Mouse (Mus musculus): ENCODE results near the gene Grik1. TPM values are rescaled to one million over a fixed set of nuclear protein-coding genes. Genes with fewer than 3 reads are reported as not detected.

The Grik1 gene
- polyA plus RNA-seq, 1 experiment from 2014 or later: 13.5 TPM

- H3K27ac ChIP-seq (replicated peaks): no peak overlapping the region
- no peaks in the 10 kb centered on the region for H3K4me1 ChIP-seq
- H3K9me3 ChIP-seq: no peaks in the 10 kb centered on the region
- no peaks in the 10 kb centered on the region for H3K36me3 ChIP-seq
- H3K4me3 ChIP-seq: no peak overlapping the region
- no peak for ATAC-seq (replicated peaks)
- no peak overlapping the region for H3K9ac ChIP-seq (replicated peaks)
- WGBS: 56% methylated on average over 11 of the region's 11 CpGs
- H3K4me2 ChIP-seq (replicated peaks): no peak overlapping the region
- H3K27me3 ChIP-seq: no peaks in the 10 kb centered on the region
Measured at GRCm38 (mm10) chr16:88038503-88039091, 251.5 kb downstream of the Grik1 start.

- peaks cover 9% of the 10 kb centered on the region for H3K4me1 ChIP-seq
- H3K36me3 ChIP-seq: no peaks in the 10 kb centered on the region
- WGBS: 7% methylated on average over 2 of the region's 2 CpGs
- H3K27ac ChIP-seq (replicated peaks): no peak overlapping the region
- no peaks in the 10 kb centered on the region for H3K9me3 ChIP-seq
- no peaks in the 10 kb centered on the region for H3K27me3 ChIP-seq
- no peak overlapping the region for H3K4me3 ChIP-seq
- H3K4me2 ChIP-seq (replicated peaks): no peak overlapping the region
- H3K9ac ChIP-seq (replicated peaks): no peak overlapping the region
- ATAC-seq (replicated peaks): peak; percentile 74; the same call in 1 of the 2 replicates
Measured at GRCm38 (mm10) chr16:87988805-87989204, 301.3 kb downstream of the Grik1 start.

- Histone ChIP-seq H3K4me3 (no peak overlapping the region), H3K4me1 (peaks cover 9% of the 10 kb centered on the region), H3K36me3 (no peaks in the 10 kb centered on the region), H3K27ac (replicated peaks) (peak overlapping the region; percentile 34; the same call in 1 of the 2 replicates), H3K9me3 (no peaks in the 10 kb centered on the region), H3K4me2 (replicated peaks) (no peak overlapping the region), H3K27me3 (no peaks in the 10 kb centered on the region), H3K9ac (replicated peaks) (no peak overlapping the region)
- peak; percentile 80 for ATAC-seq (replicated peaks)
Measured at GRCm38 (mm10) chr16:87984201-87984870, 305.7 kb downstream of the Grik1 start.

GRCm38 (mm10) chr16:87974076-87974443 lies 316.0 kb downstream of the Grik1 start:
- no peaks in the 10 kb centered on the region for H3K9me3 ChIP-seq
- peaks cover 18% of the 10 kb centered on the region for H3K4me1 ChIP-seq
- no peaks in the 10 kb centered on the region for H3K36me3 ChIP-seq
- H3K4me3 ChIP-seq: no peak overlapping the region
- peak overlapping the region; percentile 48; the same call in 1 of the 2 replicates for H3K27ac ChIP-seq (replicated peaks)
- 14% methylated on average over 3 of the region's 3 CpGs for WGBS
- H3K27me3 ChIP-seq: no peaks in the 10 kb centered on the region
- no peak overlapping the region for H3K9ac ChIP-seq (replicated peaks)
- H3K4me2 ChIP-seq (replicated peaks): no peak overlapping the region
- no peak; the same call in 1 of the 2 replicates for ATAC-seq (replicated peaks)

- Histone ChIP-seq H3K27ac (replicated peaks) (peak overlapping the region; percentile 48), H3K4me2 (replicated peaks) (no peak overlapping the region), H3K4me1 (peaks cover 18% of the 10 kb centered on the region), H3K9ac (replicated peaks) (no peak overlapping the region), H3K4me3 (no peak overlapping the region), H3K27me3 (no peaks in the 10 kb centered on the region), H3K36me3 (no peaks in the 10 kb centered on the region), H3K9me3 (no peaks in the 10 kb centered on the region)
- ATAC-seq (replicated peaks): peak; percentile 85
- 14% methylated on average over 2 of the region's 2 CpGs for WGBS
Measured at GRCm38 (mm10) chr16:87973394-87974075, 316.5 kb downstream of the Grik1 start.

DNA sequence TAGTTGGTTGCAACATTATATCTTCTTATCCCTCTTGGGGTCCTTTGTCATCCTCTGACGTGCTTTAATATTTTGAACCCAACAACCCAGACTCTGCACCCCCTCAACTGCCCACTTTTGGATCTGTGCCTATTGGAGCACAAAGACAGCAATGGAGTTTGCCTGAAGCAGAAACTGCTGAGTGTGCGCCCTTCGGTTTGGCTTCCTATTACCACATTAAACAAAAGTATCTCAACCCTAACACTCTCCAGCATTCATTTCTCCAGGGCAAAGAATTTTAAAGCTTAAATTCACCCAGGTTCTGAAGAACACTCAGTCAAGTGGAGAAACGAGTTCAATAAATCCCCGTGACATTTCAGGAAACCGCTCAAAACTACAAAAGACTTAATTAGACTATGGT lies 318.2 kb downstream of the Grik1 start:
- Histone ChIP-seq H3K9ac (replicated peaks) (no peak overlapping the region), H3K27ac (replicated peaks) (no peak overlapping the region), H3K9me3 (no peaks in the 10 kb centered on the region), H3K4me2 (replicated peaks) (no peak overlapping the region), H3K36me3 (no peaks in the 10 kb centered on the region), H3K4me3 (no peak overlapping the region), H3K4me1 (peaks cover 18% of the 10 kb centered on the region), H3K27me3 (no peaks in the 10 kb centered on the region)
- 0 out of 2 replicates have a peak, but pooled peaks have one; percentile 7 for ATAC-seq (replicated peaks)
- WGBS: 46% methylated on average over 6 of the region's 6 CpGs

DNA sequence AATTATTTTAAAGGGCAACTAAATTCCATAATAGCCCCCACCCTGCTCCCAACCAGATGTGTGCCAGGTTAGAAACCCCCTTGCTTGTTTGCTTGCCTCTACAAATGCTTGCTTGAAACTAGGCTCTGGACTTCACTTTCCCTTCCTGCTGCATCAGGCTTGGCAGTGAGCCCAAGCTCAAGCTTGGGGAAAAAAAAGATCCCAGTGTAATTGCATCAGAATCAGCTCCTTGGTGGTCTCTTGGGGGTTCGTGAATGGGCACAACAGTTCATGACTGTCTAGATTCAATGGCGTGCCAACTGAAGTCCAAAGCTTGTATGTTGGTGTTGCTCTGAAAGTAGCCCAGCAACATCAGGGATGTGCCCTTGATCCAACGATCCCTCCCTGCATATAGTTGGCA lies 320.1 kb downstream of the Grik1 start:
- Histone ChIP-seq H3K4me1 (peaks cover 18% of the 10 kb centered on the region), H3K4me3 (no peak overlapping the region), H3K9ac (replicated peaks) (no peak overlapping the region), H3K27me3 (no peaks in the 10 kb centered on the region), H3K27ac (replicated peaks) (no peak overlapping the region), H3K4me2 (replicated peaks) (no peak overlapping the region), H3K9me3 (no peaks in the 10 kb centered on the region), H3K36me3 (no peaks in the 10 kb centered on the region)
- ATAC-seq (replicated peaks): no peak
- 37% methylated on average over 3 of the region's 3 CpGs for WGBS

DNA sequence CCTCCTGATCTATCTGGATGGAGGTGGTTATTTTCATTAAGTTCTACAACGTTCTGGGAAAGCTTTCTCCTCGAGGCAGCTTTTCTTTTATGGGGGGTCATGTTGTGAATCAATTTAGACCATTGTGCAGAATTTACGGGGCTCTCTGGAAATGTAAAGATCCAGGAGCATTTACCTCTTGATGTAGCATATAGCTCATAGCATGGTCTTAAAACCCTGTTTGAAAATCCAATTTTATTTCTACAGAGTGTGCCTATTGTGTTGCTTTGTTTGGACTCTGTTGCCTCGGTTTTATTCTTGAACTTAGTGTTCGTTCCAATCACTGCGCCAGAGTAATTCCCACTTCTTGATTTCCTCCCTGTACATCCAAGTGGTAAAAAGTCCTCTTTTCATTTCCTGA lies 328.6 kb downstream of the Grik1 start:
- Histone ChIP-seq H3K27ac (replicated peaks) (no peak overlapping the region), H3K36me3 (no peaks in the 10 kb centered on the region), H3K27me3 (no peaks in the 10 kb centered on the region), H3K9ac (replicated peaks) (no peak overlapping the region), H3K4me3 (no peak overlapping the region), H3K4me2 (replicated peaks) (no peak overlapping the region), H3K9me3 (no peaks in the 10 kb centered on the region), H3K4me1 (no peaks in the 10 kb centered on the region)
- 69% methylated on average over 6 of the region's 6 CpGs for WGBS
- no peak for ATAC-seq (replicated peaks)

- Histone ChIP-seq H3K4me3 (no peak overlapping the region), H3K27ac (replicated peaks) (no peak overlapping the region), H3K27me3 (no peaks in the 10 kb centered on the region), H3K36me3 (no peaks in the 10 kb centered on the region), H3K9ac (replicated peaks) (no peak overlapping the region), H3K4me1 (no peaks in the 10 kb centered on the region), H3K4me2 (replicated peaks) (no peak overlapping the region), H3K9me3 (no peaks in the 10 kb centered on the region)
- no peak for ATAC-seq (replicated peaks)
- WGBS: 95% methylated on average over 10 of the region's 10 CpGs
Measured at GRCm38 (mm10) chr16:87957449-87957848, 332.6 kb downstream of the Grik1 start.

DNA sequence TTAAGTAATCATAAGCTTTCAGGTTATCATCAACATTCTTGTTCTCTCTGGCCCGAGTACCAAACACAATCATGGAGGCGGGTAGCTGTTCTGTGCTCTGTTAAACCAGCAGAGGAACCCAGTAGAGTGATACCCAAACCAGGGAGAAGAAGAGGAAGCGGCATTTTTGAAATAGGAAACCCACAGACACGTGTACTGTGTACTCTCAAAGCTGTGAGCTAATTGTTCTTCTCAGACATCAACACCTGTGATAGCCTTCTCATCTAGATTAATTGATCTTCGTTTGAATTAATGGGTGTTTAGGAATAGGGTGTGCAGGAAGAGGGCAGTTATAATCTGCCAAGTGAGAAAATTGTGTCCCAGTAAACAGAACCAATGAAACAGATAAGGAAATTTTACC lies 333.9 kb downstream of the Grik1 start:
- no peak overlapping the region for H3K27ac ChIP-seq (replicated peaks)
- 76% methylated on average over 5 of the region's 5 CpGs for WGBS

GRCm38 (mm10) chr16:87954715-87955441 lies 335.2 kb downstream of the Grik1 start:
- H3K9ac ChIP-seq (replicated peaks): no peak overlapping the region
- H3K4me2 ChIP-seq (replicated peaks): no peak overlapping the region
- no peaks in the 10 kb centered on the region for H3K27me3 ChIP-seq
- no peaks in the 10 kb centered on the region for H3K4me1 ChIP-seq
- H3K9me3 ChIP-seq: no peaks in the 10 kb centered on the region
- no peak overlapping the region for H3K4me3 ChIP-seq
- 77% methylated on average over 9 of the region's 9 CpGs for WGBS
- H3K27ac ChIP-seq (replicated peaks): no peak overlapping the region
- H3K36me3 ChIP-seq: no peaks in the 10 kb centered on the region
- no peak for ATAC-seq (replicated peaks)

More for the DNA sequence above, 333.9 kb downstream of the Grik1 start:
- Histone ChIP-seq H3K4me1 (no peaks in the 10 kb centered on the region), H3K36me3 (no peaks in the 10 kb centered on the region), H3K9me3 (no peaks in the 10 kb centered on the region), H3K4me3 (no peak overlapping the region), H3K4me2 (replicated peaks) (no peak overlapping the region), H3K9ac (replicated peaks) (no peak overlapping the region), H3K27me3 (no peaks in the 10 kb centered on the region)
- no peak for ATAC-seq (replicated peaks)

GRCm38 (mm10) chr16:87953176-87953575 lies 336.9 kb downstream of the Grik1 start:
- Histone ChIP-seq H3K4me3 (no peak overlapping the region), H3K36me3 (no peaks in the 10 kb centered on the region), H3K27ac (replicated peaks) (no peak overlapping the region), H3K4me1 (no peaks in the 10 kb centered on the region), H3K9me3 (no peaks in the 10 kb centered on the region), H3K4me2 (replicated peaks) (no peak overlapping the region), H3K9ac (replicated peaks) (no peak overlapping the region), H3K27me3 (no peaks in the 10 kb centered on the region)
- no peak for ATAC-seq (replicated peaks)
- WGBS: 92% methylated on average over 4 of the region's 4 CpGs

Measured in forebrain, embryonic 15.5 days (tissue).